Mouse (Mus musculus) embryonic facial prominence, embryonic 12.5 days (tissue): ENCODE measurements around the gene Sctr. TPM values are rescaled to one million over a fixed set of nuclear protein-coding genes. Genes with fewer than 3 reads are reported as not detected.
A peak's percentile ranks its signal among the peaks of the same experiment; 100 is the strongest.

ENCODE experiments used
- ATAC-seq: fragments of 200-750 bp; cut with Nextera tagmentation; 2 replicates; pipeline ENCODE4 v1.8.0; 2017; ENCODE audit not compliant: insufficient number of reproducible peaks, insufficient read depth, low FRiP score, low TSS enrichment
- H3K27ac ChIP-seq: fragments of 300-500 bp; sonication (generic); 2 replicates; pipeline ENCODE4 v1.5.1; 2016; ENCODE audit warnings: mild to moderate bottlenecking
- H3K27me3 ChIP-seq: fragments of 300-500 bp; sonication (generic); 2 replicates; pipeline ENCODE4 v1.6.1; 2016; ENCODE audit warnings: mild to moderate bottlenecking, moderate library complexity
- H3K36me3 ChIP-seq: fragments of 300-500 bp; sonication (generic); 2 replicates; pipeline ENCODE4 v1.6.1; 2016; ENCODE audit warnings: mild to moderate bottlenecking
- H3K4me1 ChIP-seq: fragments of 300-500 bp; sonication (generic); 2 replicates; pipeline ENCODE4 v1.6.1; 2016
- H3K4me2 ChIP-seq: fragments of 300-500 bp; sonication (generic); replicated peaks from 2 replicates; pipeline ENCODE4 v1.6.1; 2016; ENCODE audit warnings: mild to moderate bottlenecking, moderate library complexity
- H3K4me3 ChIP-seq: fragments of 300-500 bp; sonication (generic); 2 replicates; pipeline ENCODE4 v1.5.1; 2016; ENCODE audit warnings: mild to moderate bottlenecking
- H3K9ac ChIP-seq: fragments of 300-500 bp; sonication (generic); 2 replicates; pipeline ENCODE4 v1.6.1; 2016; ENCODE audit warnings: mild to moderate bottlenecking, moderate library complexity
- H3K9me3 ChIP-seq: fragments of 300-500 bp; sonication (generic); 2 replicates; pipeline ENCODE4 v1.6.1; 2016; ENCODE audit warnings: mild to moderate bottlenecking, moderate library complexity
- WGBS: fragments of 180-500 bp; shearing (Covaris S2); methylation state at CpG from one replicate; pipeline ENCODE4 v1.1.7; 2016; 5-methylcytosine and 5-hydroxymethylcytosine counted together
- polyA plus RNA-seq: library from polyadenylated mRNA; unstranded; fragments of >200 nt; fragmentation: Nextera tagmentation; extraction: Ambion mirVana; gene quantifications from 2 replicates; pipeline ENCODE4 v1.2.1, GENCODE M21; 2016

Gene Sctr
- polyA plus RNA-seq, 1 experiment from 2014 or later: 0.20 TPM

- peak within 1 kb of the TSS; percentile 39 for H3K4me3 ChIP-seq
- H3K27ac ChIP-seq: no peak within 1 kb of the TSS
- H3K4me2 ChIP-seq: peak within 1 kb of the TSS; percentile 93
- H3K4me1 ChIP-seq: peaks cover 18% of the 10 kb centered on the region
- 2% methylated on average over 40 of the region's 40 CpGs for WGBS
- H3K9me3 ChIP-seq: no peaks in the 10 kb centered on the region
- peak within 1 kb of the TSS; percentile 28; the same call in 1 of the 2 replicates for H3K9ac ChIP-seq
- H3K27me3 ChIP-seq: peaks cover 31% of the 10 kb centered on the region
- H3K36me3 ChIP-seq: no peaks in the 10 kb centered on the region
- ATAC-seq: peak; percentile 55
Observed at GRCm38 (mm10) chr1:120073519-120074306, 67.0 kb downstream of the Sctr start, which contains the start of gene Tmem37. Gene Tmem37 (minus strand): TSS chr1:120074074.

- WGBS: 16% methylated on average over 4 of the region's 4 CpGs
- H3K9ac ChIP-seq: no peak overlapping the region
- H3K4me1 ChIP-seq: peaks cover 18% of the 10 kb centered on the region
- H3K27ac ChIP-seq: no peak overlapping the region
- no peaks in the 10 kb centered on the region for H3K9me3 ChIP-seq
- H3K4me2 ChIP-seq: peak overlapping the region; percentile 93
- peaks cover 31% of the 10 kb centered on the region for H3K27me3 ChIP-seq
- no peaks in the 10 kb centered on the region for H3K36me3 ChIP-seq
- H3K4me3 ChIP-seq: 0 out of 2 replicates have a peak overlapping the region, but pooled peaks have one; percentile 39
- ATAC-seq: no peak
Observed at GRCm38 (mm10) chr1:120074307-120074702, 67.6 kb downstream of the Sctr start.

- H3K9ac ChIP-seq: no peak overlapping the region
- H3K4me3 ChIP-seq: no peak overlapping the region
- H3K9me3 ChIP-seq: no peaks in the 10 kb centered on the region
- peaks cover 18% of the 10 kb centered on the region for H3K4me1 ChIP-seq
- H3K27me3 ChIP-seq: peaks cover 31% of the 10 kb centered on the region
- H3K27ac ChIP-seq: no peak overlapping the region
- no peak overlapping the region for H3K4me2 ChIP-seq
- H3K36me3 ChIP-seq: no peaks in the 10 kb centered on the region
- no peak for ATAC-seq
- WGBS: 80% methylated on average over 4 of the region's 4 CpGs
Observed at GRCm38 (mm10) chr1:120074931-120075330, 68.2 kb downstream of the Sctr start.

- H3K4me3 ChIP-seq: no peak overlapping the region
- no peak for ATAC-seq
- 76% methylated on average over 5 of the region's 5 CpGs for WGBS
- H3K4me1 ChIP-seq: peaks cover 18% of the 10 kb centered on the region
- no peak overlapping the region for H3K9ac ChIP-seq
- H3K9me3 ChIP-seq: no peaks in the 10 kb centered on the region
- no peak overlapping the region for H3K4me2 ChIP-seq
- H3K27ac ChIP-seq: no peak overlapping the region
- no peaks in the 10 kb centered on the region for H3K36me3 ChIP-seq
- H3K27me3 ChIP-seq: peaks cover 31% of the 10 kb centered on the region
Observed at GRCm38 (mm10) chr1:120075507-120075906, 68.8 kb downstream of the Sctr start.

GRCm38 (mm10) chr1:120077746-120078410, 71.2 kb downstream of the Sctr start:
- Histone ChIP-seq H3K27me3 (peaks cover 24% of the 10 kb centered on the region), H3K4me2 (no peak overlapping the region), H3K36me3 (no peaks in the 10 kb centered on the region), H3K4me1 (peaks cover 18% of the 10 kb centered on the region), H3K27ac (no peak overlapping the region), H3K9ac (no peak overlapping the region), H3K9me3 (no peaks in the 10 kb centered on the region), H3K4me3 (no peak overlapping the region)
- 6% methylated on average over 9 of the region's 9 CpGs for WGBS
- ATAC-seq: no peak

- Histone ChIP-seq H3K4me3 (no peak overlapping the region), H3K9me3 (no peaks in the 10 kb centered on the region), H3K4me1 (peaks cover 10% of the 10 kb centered on the region), H3K4me2 (no peak overlapping the region), H3K36me3 (no peaks in the 10 kb centered on the region), H3K27me3 (peaks cover 6% of the 10 kb centered on the region; the same call in 1 of the 2 replicates), H3K9ac (no peak overlapping the region), H3K27ac (no peak overlapping the region)
- ATAC-seq: no peak
- WGBS: 91% methylated on average over 1 of the region's 1 CpGs
Observed at GRCm38 (mm10) chr1:120080632-120081031, 73.9 kb downstream of the Sctr start.

- Histone ChIP-seq H3K27ac (no peak overlapping the region), H3K4me2 (no peak overlapping the region), H3K4me3 (no peak overlapping the region), H3K27me3 (peaks cover 6% of the 10 kb centered on the region; the same call in 1 of the 2 replicates), H3K4me1 (peaks cover 5% of the 10 kb centered on the region), H3K36me3 (no peaks in the 10 kb centered on the region), H3K9me3 (no peaks in the 10 kb centered on the region), H3K9ac (no peak overlapping the region)
- ATAC-seq: no peak
- 28% methylated on average over 7 of the region's 7 CpGs for WGBS
Observed at GRCm38 (mm10) chr1:120082957-120083585, 76.4 kb downstream of the Sctr start.

- H3K9me3 ChIP-seq: no peaks in the 10 kb centered on the region
- no peak overlapping the region for H3K4me3 ChIP-seq
- no peaks in the 10 kb centered on the region for H3K36me3 ChIP-seq
- peaks cover 6% of the 10 kb centered on the region; the same call in 1 of the 2 replicates for H3K27me3 ChIP-seq
- no peak for ATAC-seq
- H3K27ac ChIP-seq: no peak overlapping the region
- H3K9ac ChIP-seq: no peak overlapping the region
- 53% methylated on average over 5 of the region's 5 CpGs for WGBS
- no peak overlapping the region for H3K4me2 ChIP-seq
- H3K4me1 ChIP-seq: peaks cover 7% of the 10 kb centered on the region
Observed at GRCm38 (mm10) chr1:120083921-120084517, 77.3 kb downstream of the Sctr start.

GRCm38 (mm10) chr1:120085696-120086095, 79.0 kb downstream of the Sctr start:
- Histone ChIP-seq H3K36me3 (no peaks in the 10 kb centered on the region), H3K4me1 (peaks cover 7% of the 10 kb centered on the region), H3K4me3 (no peak overlapping the region), H3K27ac (no peak overlapping the region), H3K4me2 (no peak overlapping the region), H3K27me3 (peaks cover 6% of the 10 kb centered on the region; the same call in 1 of the 2 replicates), H3K9me3 (no peaks in the 10 kb centered on the region), H3K9ac (no peak overlapping the region)
- WGBS: 61% methylated on average over 3 of the region's 3 CpGs
- ATAC-seq: no peak

GRCm38 (mm10) chr1:120086644-120087043, 80.0 kb downstream of the Sctr start:
- Histone ChIP-seq H3K27me3 (peaks cover 6% of the 10 kb centered on the region; the same call in 1 of the 2 replicates), H3K4me3 (no peak overlapping the region), H3K36me3 (no peaks in the 10 kb centered on the region), H3K27ac (no peak overlapping the region), H3K4me1 (peaks cover 7% of the 10 kb centered on the region), H3K9ac (no peak overlapping the region), H3K4me2 (no peak overlapping the region), H3K9me3 (no peaks in the 10 kb centered on the region)
- no peak for ATAC-seq
- 63% methylated on average over 13 of the region's 13 CpGs for WGBS

- no peak overlapping the region for H3K9ac ChIP-seq
- H3K4me1 ChIP-seq: 0 out of 2 replicates have a peak, but pooled peaks cover 4% of the 10 kb centered on the region
- H3K4me2 ChIP-seq: no peak overlapping the region
- no peak overlapping the region for H3K27ac ChIP-seq
- H3K4me3 ChIP-seq: no peak overlapping the region
- ATAC-seq: no peak
- H3K36me3 ChIP-seq: no peaks in the 10 kb centered on the region
- WGBS: 5% methylated on average over 4 of the region's 5 CpGs
- H3K9me3 ChIP-seq: no peaks in the 10 kb centered on the region
- H3K27me3 ChIP-seq: no peaks in the 10 kb centered on the region
Observed at GRCm38 (mm10) chr1:120089180-120089579, 82.5 kb downstream of the Sctr start.
